Mouse (Mus musculus): ENCODE measurements around the gene Mmrn2.

DNA sequence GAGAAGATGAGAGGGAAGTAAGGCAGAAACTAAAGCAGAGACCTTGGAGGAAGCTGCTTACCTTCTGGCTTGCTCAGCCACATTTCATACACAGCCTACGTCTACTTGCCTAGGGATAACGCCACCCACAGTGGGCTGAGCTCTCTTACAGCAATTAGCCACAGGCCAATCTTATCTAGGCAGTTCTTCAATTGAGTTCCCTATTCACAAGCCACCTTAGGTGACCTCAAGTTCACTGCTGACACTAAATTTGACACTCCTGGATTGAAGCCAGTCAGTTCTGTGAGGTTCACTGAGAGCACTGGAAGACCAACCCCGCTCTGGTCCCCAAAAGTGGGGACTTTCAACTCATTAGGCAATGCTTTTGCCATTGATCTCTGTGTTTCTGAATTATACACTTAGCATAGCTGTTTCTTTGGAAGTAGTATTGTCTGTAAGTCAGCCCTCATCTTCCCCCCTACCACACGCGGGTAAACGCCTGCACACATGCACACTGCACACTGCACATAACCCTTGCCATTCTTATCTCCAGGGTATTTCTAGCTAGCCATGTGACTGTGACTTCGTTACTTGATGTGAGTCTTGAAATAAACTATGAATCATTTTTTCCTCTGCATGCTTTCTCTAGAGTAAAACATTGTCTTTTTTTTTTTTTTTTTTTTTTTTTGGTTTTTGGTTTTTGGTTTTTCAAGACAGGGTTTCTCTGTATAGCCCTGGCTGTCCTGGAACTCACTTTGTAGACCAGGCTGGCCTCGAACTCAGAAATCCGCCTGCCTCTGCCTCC is 7.8 kb downstream of the Mmrn2 start:
- no peak for TF ChIP-seq CTCF (IDR thresholded peaks at IDR 0.05 in 2 of 3, conservative IDR thresholded peaks at IDR 0.05 in 1 of 3; ENCODE audit: control insufficient read depth in 1 of 3, insufficient read depth in 1 of 3, low read depth in 2 of 3, low read length in 3 of 3, poor library complexity in 1 of 3, severe bottlenecking in 1 of 3)
- no peak for TF ChIP-seq CHD2 (IDR thresholded peaks at IDR 0.05; ENCODE audit: low read length)
- TF ChIP-seq RAD21 (IDR thresholded peaks at IDR 0.05; ENCODE audit: low read depth, low read length) = no peak
- TF ChIP-seq POLR2A (IDR thresholded peaks at IDR 0.05; ENCODE audit: control insufficient read depth in 1 of 2, insufficient read depth in 1 of 2, low read depth in 1 of 2, low read length in 2 of 2, poor library complexity in 1 of 2) = no peak
- TF ChIP-seq EP300 (IDR thresholded peaks at IDR 0.05; ENCODE audit: low read depth in 1 of 2, low read length in 2 of 2) = peak; percentile 64 to 76; a peak in 3 of 4 replicates
- TF ChIP-seq MAFK (IDR thresholded peaks at IDR 0.05; ENCODE audit: borderline replicate concordance, low read depth, low read length) = no peak
- no peak for TF ChIP-seq TAL1 (IDR thresholded peaks at IDR 0.05; ENCODE audit: low read length)
- no peak; the same call in 1 of the 2 replicates for TF ChIP-seq SIN3A (IDR thresholded peaks at IDR 0.05; ENCODE audit: low read length)
- no peak for TF ChIP-seq GABPA (IDR thresholded peaks at IDR 0.05; ENCODE audit: low read depth, low read length)
- TF ChIP-seq GATA1 (IDR thresholded peaks at IDR 0.05; ENCODE audit: low read depth, low read length) = peak; percentile 55; the same call in 1 of the 2 replicates
- no peak for TF ChIP-seq ELF1 (IDR thresholded peaks at IDR 0.05; ENCODE audit: low read depth, low read length)
